Mouse (Mus musculus) erythroid progenitor cell, adult 5-6 weeks (primary cell): ENCODE results near the gene Tom1l2. TPM values are rescaled to one million over a fixed set of nuclear protein-coding genes. Genes with fewer than 3 reads are reported as not detected.
A peak's percentile ranks its signal among the peaks of the same experiment; 100 is the strongest.

Source experiments
- ATAC-seq: replicated peaks from 2 replicates; pipeline ENCODE4 v1.8.0; 2016; ENCODE audit warnings: moderate number of reproducible peaks, mild to moderate bottlenecking, moderate TSS enrichment, inconsistent platforms; ENCODE audit not compliant: poor library complexity, low FRiP score, severe bottlenecking
- total RNA-seq, 2 experiments: library from RNA; stranded (forward) in 1 of 2; stranded (reverse) in 1 of 2; fragments of 150-400 nt in 1 of 2; fragments of 186-747, 209-891 nt in 1 of 2; gene quantifications; 2 replicates each; pipeline versions ENCODE4 v1.2.3 to v1.2.4; 2015 to 2017; ENCODE audit warnings: low replicate concordance in 2 of 2

Gene Tom1l2
- total RNA-seq, 2 experiments from 2014 or later = 3.6 to 3.8 TPM

- no peak for ATAC-seq
These were observed 75.5 kb downstream of the Tom1l2 start for GRCm38 (mm10) chr11:60277164-60277740.

GRCm38 (mm10) chr11:60276408-60277093 lies 76.2 kb downstream of the Tom1l2 start:
- ATAC-seq = no peak

- ATAC-seq = no peak
These were observed 79.4 kb downstream of the Tom1l2 start for GRCm38 (mm10) chr11:60273273-60273805.

- no peak for ATAC-seq
These were observed 84.1 kb downstream of the Tom1l2 start for GRCm38 (mm10) chr11:60268563-60268962.

GRCm38 (mm10) chr11:60265271-60265985 lies 87.3 kb downstream of the Tom1l2 start:
- ATAC-seq = no peak

- ATAC-seq = no peak
These were observed 88.1 kb downstream of the Tom1l2 start for GRCm38 (mm10) chr11:60264651-60265050.

GRCm38 (mm10) chr11:60262396-60262795 lies 90.3 kb downstream of the Tom1l2 start:
- ATAC-seq = no peak

GRCm38 (mm10) chr11:60260743-60261142 lies 92.0 kb downstream of the Tom1l2 start:
- ATAC-seq = no peak

- no peak for ATAC-seq
These were observed 95.0 kb downstream of the Tom1l2 start for GRCm38 (mm10) chr11:60257696-60258095.

- no peak for ATAC-seq
These were observed 96.0 kb downstream of the Tom1l2 start for GRCm38 (mm10) chr11:60256713-60257112.

GRCm38 (mm10) chr11:60256176-60256681 lies 96.5 kb downstream of the Tom1l2 start:
- ATAC-seq = no peak

GRCm38 (mm10) chr11:60255639-60256038 lies 97.1 kb downstream of the Tom1l2 start:
- no peak for ATAC-seq

- ATAC-seq = no peak
These were observed 97.5 kb downstream of the Tom1l2 start for GRCm38 (mm10) chr11:60255181-60255580.

- no peak for ATAC-seq
These were observed 98.4 kb downstream of the Tom1l2 start for GRCm38 (mm10) chr11:60254308-60254707.

- ATAC-seq = no peak
These were observed 99.2 kb downstream of the Tom1l2 start for GRCm38 (mm10) chr11:60253546-60253945.

GRCm38 (mm10) chr11:60250971-60251643 lies 101.6 kb downstream of the Tom1l2 start:
- ATAC-seq = peak; percentile 70; the same call in 1 of the 2 replicates

GRCm38 (mm10) chr11:60249885-60250284 lies 102.8 kb downstream of the Tom1l2 start:
- ATAC-seq = no peak

- ATAC-seq = no peak
These were observed 103.9 kb downstream of the Tom1l2 start for GRCm38 (mm10) chr11:60248596-60249404.
